Mouse (Mus musculus) adrenal gland, adult (tissue): ENCODE measurements around the gene Prkaa2.

Experiments
- DNase-seq, 2 experiments: peaks; one replicate each; pipeline ENCODE4 v3.0.0; 2022 to 2023; ENCODE audit warnings: low spot score in 1 of 2; ENCODE audit not compliant: inconsistent age in 2 of 2

Gene Prkaa2

DNA sequence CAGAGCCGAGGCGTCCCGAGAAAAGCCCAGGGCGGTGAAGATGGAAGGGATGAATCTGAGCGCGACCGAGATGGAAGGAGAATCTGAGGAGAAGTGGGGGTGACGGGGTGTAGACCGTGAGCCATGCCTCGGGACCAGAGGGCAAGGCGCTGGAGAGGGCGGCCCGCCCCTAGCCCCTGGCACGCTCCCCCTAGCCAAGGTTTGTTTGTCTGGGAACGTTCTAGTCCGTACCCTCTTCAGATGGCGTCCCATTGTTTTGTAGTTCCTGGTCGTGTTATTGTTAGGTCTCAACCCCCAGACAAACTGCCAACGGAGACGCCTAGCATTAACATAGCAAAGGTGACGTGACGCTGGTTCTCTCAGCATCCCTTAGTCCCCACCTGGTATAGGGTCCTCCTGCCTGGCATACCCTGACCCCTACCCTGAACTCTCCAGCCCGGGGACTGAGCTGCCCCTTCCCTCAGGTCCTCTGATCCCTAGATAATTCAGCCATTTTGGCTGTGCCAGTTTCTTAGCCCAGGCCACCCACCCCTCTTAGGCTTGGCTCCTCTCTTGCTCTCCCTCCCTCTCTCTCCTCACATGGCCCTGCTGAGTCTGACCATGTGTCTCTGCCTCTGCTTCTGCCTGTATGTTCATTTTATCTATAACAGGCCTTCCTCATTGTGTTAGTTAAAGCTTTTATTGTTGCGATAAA is 447 bp upstream of the Prkaa2 start:
- peak in 1 of 2 experiments; percentile 28 for DNase-seq

DNA sequence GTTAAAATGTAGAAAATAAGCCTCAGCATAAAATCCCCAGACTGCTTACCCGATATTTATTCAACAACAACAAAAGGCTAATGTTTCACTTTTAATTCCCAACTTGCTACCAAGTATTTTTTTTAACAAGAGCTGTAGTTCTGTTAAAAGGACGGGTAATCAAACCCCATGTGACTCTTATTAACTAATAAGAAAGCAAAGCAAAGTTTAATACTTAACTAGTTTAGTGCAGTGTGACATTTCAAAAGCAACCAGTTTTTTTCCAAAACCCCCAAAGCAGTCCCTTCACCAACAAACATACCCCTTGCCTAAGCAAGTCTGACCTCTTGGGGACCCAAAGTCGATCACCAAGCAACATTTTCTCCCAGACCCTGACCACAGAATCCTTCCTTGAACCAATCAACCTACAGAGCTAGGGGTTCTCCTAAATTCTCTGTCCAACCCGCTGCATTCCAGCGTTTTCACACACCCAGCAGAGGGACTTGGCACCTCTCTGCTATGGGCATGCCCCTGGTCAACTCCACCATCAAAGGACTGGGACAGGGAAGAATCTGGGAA is 970 bp downstream of the Prkaa2 start:
- no peak for DNase-seq

DNA sequence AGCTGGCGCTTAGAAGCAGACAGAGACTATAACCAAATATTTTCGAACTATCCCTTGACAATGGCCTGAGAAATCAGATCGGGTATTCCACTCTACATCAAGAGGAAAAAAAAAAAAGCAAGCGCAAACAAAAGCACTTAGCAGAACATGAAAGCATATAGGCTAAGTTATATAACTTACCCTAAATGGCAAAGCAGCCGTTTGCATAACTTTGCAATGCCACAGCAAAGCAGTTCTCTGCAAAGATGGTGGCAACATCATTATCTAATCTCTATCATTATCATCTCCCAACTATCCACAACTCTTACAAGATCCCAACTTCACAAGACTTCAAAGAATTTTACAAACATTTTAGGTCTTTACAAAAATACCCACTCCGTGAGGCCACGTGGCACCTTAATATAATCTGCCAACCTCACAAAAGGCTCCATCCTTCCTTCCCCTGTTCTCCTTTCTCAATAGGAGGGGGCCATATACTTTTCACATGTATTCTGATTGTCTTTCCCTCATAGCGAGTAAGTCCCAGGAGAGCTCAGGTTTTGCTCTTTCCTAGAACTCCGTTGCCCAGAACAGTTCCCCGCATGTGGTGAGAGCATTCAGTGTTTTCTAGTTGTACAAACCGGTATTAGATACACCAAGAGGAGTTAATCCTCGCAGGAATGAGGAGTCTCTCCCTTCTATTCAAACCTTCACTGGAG is 1.6 kb downstream of the Prkaa2 start:
- DNase-seq = no peak

DNA sequence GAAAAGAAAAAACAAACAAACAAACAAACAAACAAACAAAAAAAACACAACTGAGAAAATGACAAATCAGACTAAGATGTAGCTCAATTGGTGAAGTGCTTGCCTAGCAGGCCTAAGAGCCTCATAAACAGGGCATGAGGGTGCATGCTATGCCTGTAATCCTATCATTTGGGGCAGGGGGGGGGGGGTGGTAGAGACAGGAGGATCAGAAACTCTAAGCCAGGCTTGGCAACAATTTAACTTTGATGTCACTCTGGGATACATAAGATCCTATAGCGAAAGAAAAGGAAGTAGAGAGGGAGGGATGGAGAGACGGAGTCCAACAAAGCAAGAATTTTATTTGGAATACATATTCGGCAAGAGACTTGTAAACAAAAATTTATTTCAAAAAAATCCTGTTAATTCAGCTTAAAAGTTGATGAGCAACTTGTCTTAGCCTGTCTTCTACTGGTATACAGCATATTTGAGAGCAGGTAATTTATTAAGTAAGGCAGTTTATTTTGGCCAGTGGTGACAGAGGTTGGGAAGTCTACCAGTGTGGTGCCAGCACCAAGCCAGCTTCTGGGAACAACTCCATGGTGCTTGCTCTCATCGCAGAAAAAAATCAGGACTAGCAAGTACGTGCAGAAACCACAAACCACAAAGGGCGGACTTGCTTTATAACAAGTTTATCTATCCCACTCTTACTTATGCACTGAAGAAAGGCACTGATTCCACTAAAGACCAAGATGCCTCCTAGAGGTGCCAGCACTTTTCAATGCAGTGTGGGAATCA is 5.4 kb downstream of the Prkaa2 start:
- DNase-seq = no peak

DNA sequence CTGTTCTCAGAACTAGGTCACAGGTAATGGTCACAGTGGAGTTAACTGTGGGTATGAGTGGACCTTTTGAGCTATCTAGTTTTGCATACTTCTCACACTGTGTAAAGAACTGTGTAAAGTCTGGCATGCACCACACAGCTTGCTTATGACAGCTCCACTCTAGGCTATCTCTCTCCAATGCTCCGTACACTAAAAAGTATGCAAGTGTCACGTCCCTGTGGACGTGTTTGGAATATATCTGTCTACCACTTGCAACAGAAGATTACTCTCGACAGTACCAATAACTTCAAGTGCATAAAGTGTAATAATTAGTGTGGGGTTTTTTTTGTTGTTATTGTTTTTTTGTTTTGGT is 8.4 kb downstream of the Prkaa2 start:
- DNase-seq = no peak

DNA sequence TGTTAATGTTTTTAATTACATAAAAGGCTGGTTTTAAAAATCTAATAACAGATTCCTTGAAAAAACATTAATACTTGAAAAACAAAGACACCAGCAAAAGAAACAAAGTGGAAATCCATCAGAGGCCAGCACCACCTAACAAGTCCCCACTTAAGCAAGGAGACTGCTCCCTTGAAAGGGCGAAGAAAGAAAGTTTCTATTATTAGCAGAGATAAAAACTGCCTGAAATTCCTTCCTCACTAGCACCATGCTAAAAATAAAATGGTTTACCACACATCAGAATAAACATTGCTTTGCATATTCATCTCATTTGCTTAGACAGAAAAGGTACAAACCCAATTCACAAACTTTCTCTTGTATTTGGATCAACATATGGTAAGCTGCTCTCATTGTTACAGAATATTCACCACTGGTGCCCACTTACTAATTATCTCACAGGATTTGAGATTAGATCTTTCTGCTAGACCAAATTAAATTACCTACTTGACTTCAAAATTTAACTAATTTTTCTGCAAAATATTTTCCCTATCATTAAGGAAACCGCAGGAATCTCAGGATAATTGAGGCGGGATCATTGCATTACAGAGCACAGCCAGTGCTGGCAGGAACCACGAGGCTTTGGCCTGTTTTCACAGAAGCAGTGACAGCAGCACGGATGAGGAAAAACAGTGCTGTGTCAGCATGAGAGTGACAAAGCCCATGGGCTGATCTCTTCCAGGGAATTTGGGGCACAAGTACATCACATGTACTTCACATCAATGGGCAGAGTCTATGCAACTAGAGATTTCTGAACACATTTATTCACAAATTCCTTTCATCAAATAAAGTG is 9.0 kb downstream of the Prkaa2 start:
- DNase-seq = peak in 1 of 2 experiments; percentile 53

DNA sequence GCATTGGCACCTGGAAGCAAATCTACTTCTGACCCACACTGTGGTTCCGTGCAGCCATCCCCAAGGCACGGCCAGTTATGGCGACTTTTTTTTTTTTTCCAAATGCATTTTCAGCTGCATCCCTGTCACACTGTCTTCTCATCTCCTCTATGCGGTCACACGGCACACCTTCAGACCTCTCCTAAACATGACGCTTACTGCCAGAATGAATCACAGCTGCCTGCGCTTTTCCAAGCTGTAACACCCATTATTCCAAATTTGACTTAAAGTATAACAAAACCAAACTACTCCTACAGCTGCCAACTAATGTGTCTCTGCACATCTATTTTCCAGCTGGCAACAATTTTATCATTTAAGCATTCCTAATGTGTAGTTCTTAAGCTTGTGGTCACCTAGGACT is 11.0 kb downstream of the Prkaa2 start:
- no peak for DNase-seq

DNA sequence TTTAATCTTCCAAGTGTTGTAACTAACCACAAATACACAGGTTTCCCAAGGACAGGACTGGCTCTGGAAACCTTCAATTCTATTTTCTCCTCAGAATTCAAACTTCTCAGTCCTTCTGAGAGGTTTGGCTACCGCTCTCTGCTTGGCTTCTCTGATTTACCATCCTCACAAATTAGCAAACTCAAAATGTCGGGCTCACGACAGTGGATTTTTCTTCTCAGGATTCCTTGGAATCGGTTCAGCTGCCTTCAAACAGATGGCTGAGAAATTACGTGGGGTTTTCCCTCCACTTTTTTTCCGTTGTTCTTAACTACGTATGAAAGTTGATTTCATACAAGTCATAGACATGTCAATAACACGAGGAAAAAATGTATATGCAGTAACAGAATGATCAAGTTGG is 11.5 kb downstream of the Prkaa2 start:
- no peak for DNase-seq

DNA sequence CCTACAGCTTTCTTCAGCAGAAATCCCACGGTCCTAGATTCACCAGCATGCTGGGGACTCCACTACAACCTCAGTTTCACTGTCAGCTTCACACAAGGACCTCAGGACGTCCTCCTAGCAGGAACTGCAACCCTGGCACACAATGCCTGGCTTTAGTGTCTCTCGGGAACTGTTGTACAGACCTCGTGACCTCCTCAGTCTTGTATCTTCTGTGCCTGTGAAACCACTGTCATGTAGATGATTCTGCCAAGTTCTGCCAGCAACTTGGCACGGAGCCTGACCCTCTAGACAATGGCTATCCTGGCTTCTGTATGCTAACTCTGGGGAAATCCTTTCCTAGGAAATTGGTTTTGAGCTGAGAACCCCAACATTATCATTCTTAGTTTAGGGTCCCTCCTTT is 14.4 kb downstream of the Prkaa2 start:
- peak; percentile 62 to 86 for DNase-seq

DNA sequence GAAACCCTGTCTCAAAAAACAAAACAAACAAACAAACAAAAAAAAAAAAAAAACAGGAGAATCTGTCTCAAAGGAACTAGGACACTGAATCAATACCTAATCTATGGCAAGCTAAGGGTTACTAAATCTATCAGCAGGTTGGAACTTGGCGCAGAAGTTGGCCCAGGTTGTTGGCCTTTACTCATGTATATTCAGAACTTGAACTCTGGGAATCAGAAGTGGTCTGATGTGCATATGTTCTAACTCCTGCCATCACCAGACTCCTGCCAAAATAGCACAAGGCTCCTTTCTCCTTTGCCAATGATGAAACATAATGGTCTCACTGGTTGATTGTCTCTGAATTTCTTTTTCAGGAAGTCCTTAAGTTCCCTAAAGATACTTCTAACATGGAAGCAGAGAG is 15.7 kb downstream of the Prkaa2 start:
- no peak for DNase-seq

DNA sequence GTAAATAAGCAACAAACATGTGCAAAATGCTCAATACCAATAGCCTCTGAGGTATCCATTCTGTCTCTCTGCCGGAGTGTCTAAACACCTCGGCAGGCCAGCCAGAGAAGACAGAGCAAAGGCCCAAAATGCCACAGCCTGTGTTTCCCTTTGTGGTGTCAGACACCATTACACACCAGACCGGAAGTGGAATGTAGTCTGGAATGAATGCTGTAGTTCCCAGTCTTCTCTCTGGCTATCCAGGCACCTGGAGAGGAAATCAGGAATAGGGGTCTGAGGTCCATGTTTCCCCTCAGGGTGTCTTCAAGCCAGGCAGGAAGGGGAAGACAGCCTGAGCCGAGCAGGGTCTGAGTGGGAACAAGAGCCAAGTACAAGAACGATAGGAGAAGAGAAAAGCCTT is 19.3 kb downstream of the Prkaa2 start:
- no peak for DNase-seq

DNA sequence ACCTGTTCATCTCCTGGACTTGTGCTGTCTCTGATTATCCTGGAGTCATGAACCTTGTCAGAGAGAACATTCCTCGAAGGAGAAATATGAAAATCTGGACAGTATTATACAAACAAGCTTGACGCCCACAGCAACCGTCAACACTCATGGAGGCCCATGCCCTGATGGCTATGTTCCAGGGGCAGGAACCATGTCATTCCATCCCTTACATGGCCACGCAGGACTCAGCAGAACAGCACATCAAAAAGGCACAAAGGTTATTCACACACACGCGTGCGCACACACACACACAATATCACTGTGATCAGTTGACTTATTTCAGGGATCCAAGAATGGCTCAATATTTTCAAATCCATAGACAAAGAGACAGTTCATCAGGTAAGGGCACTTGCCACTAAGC is 20.3 kb downstream of the Prkaa2 start:
- no peak for DNase-seq

DNA sequence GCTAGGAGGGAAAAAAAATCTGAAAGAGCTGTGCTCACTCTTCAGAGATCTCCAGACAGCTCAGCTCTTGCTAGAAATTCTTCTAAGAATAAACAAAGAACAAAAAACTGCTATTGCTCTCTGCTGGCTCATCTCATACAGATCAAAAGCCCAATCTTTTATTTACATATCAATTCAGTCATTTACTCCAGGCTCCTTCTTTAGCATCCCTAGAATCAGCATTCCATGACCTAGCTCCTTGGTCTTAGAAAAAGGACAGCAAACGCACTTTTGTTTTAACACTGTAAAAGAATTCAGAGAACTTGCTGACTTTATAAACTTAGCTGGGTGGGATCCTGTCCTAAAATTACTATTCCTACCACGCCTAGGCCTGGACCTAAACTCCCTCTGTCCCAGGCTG is 21.0 kb downstream of the Prkaa2 start:
- no peak for DNase-seq

DNA sequence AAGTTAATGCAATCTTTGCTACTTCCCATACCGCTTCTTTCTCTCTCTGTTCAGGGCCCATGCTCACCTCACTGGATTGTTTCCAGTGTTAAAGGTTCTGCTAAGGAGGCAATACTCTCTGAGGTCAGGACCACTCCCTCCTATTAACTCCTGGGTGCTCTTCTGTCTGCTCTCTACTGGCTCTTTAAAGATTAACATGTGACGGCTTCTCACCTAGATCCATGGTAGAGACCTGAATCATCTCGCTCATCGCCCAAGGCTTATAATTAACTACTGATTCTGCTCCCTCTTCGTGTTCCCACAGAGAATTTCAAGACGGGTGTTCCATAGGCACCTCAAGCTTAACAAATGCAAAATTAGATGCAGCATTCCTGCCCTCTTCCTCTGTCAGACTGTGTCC is 33.5 kb downstream of the Prkaa2 start:
- no peak for DNase-seq

DNA sequence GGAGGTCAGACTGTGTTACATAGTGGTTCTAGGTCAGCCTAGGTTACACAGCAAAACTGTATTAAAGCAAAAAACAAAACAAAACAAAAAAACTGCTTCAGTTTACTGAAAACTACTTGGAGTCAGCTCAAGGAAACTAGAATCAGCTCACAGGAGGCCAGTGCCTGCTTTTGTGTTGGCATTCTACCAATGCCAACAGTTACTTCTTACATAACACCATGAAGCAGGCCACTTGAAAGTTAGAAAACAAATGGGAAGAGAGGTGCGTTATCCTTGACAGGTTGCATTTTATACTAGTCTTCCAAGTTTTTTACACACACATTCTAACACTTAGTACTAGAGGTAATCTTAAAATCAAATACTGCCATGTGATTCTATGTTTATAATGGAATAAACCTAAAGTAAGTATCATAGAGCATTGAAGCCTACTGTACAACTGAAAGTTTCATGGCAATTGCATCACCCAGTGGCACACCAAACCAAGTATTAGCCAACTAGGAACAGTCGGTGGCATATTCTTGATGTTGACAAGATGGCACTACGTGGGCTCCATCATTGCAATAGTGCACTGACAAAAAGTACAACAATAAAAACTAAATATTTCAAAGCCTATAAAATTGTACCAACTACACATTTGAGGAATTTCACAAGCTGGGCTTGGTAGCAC is 37.8 kb downstream of the Prkaa2 start:
- peak; percentile 14 to 77 for DNase-seq

DNA sequence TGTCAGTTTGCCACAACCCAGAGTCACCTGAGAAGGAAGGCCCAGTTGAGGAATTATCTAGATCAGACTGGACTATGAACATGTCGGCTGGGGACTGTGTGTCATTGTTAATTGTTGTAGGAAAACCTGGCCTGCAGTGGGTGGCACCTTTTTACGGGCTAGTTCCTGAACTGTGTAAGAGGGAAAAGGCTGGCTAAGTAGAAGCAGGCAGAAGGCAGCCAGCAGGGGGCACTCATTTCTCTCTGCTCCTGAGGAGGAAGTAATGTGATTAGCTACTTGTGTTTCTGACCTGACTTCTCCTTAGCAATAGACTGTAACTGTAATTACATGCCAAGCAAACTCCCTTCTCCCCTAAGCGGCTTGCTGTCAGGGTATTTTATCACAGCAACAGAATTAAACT is 38.7 kb downstream of the Prkaa2 start:
- peak; percentile 72 to 93 for DNase-seq

DNA sequence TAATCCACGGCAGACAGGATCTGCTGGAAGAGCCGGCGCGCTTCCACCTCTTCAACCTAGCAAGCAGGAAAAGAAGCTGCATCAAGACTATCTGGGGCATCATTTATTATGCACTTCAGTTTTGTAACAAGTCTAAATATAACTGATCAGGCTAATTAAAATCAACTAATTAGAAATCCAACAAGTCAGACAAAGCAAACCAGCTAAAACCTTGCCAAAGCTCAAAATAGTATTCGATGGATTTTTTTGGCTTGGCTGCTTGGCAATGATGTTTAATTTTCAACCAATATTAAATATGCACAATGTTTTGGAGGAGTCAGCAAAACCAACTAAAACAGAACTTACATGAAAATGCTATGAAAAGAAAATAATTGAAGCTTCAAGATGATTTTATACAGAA is 58.4 kb downstream of the Prkaa2 start:
- DNase-seq = no peak

DNA sequence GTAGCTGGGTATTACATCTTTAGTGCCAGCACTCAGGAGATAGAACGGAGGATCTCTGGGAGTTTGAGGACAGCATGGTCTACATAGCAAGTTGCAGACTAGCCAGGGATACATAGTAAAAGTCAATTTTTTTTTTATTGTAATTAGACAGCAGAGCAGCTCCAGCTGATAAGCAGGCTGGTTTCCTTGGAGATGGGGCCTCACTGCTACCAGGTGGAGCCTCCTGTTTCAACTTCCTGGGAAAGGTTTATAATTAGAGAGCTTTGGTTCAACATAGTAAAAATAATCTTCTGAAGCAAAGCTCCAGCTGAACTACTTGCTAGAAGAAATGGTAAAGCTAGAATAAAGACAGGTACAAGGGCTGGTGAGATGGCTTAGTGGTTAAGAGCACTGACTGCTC is 59.6 kb downstream of the Prkaa2 start:
- DNase-seq = no peak

DNA sequence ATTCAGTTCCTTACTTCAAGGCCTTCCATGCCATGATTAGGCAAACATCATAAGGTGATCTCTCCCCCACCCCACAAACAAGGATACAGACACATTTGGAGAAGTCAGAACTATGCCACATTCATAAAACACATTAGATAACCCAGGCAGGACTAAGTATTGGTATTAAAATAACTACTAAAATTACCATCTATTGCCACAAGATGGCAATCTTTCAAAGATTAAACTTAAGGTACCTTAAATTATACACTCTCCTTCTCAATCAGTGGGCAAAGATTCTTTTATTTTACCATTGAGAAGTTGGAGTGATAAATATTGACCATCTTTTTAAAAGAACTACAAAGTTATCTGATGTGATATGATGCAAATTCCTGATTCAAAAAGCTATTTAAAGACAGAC is 75.4 kb downstream of the Prkaa2 start:
- DNase-seq = peak in 1 of 2 experiments; percentile 31

DNA sequence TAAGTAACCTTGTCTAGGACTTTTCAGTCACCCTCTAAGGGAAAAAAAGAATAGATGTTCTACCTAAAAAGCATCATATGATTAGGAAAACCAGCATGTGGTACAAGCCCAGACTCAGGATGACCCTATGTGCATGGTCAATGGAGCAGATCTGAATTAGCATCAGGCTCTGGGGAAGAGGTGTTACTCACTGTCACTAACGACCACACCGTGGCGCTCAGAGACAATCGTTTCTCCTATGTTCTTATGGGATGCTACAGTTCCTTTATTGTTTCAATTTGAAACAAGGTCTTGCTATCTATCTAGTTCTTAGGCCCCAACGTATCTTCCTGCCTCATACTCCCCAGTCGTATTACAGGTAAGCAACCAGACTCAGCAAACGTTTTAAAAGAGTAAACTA is 76.5 kb downstream of the Prkaa2 start:
- no peak for DNase-seq

DNA sequence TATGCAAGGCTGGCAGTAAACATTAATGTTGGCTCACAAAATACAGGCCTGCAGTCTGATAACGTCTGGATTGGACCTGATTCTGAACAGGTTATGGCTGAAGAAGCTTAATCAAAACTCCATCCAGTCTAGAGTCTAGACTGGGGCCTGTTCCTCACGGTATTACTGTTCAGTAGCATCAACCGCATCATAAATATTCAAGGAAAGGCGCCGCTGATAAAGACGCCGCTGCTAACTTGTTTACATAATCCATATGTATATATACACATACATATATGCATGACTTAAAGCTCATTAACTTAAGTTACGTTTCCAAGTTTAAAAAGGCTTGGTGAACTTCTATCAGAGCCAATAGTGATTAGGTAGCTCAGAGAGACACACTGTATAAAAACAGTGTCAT is 78.6 kb downstream of the Prkaa2 start:
- DNase-seq = no peak
